Mouse (Mus musculus) intestine, postnatal 0 days (tissue): ENCODE results near the gene Tas2r134. TPM values are rescaled to one million over a fixed set of nuclear protein-coding genes. Genes with fewer than 3 reads are reported as not detected.

Experiments
- ATAC-seq: fragments of 200-750 bp; cut with Nextera tagmentation; 2 replicates; pipeline ENCODE4 v1.8.0; 2017; ENCODE audit warnings: mild to moderate bottlenecking, moderate TSS enrichment, moderate library complexity
- H3K27ac ChIP-seq: fragments of 300-500 bp; sonication (generic); 2 replicates; pipeline ENCODE4 v1.5.1; 2014; ENCODE audit warnings: mild to moderate bottlenecking, low read depth, low read length, moderate library complexity
- H3K27me3 ChIP-seq: fragments of 300-500 bp; sonication (generic); replicated peaks from 2 replicates; pipeline ENCODE4 v1.6.1; 2014; ENCODE audit warnings: low read length, mixed read lengths; ENCODE audit not compliant: control insufficient read depth, insufficient read depth
- H3K36me3 ChIP-seq: fragments of 300-500 bp; sonication (generic); 2 replicates; pipeline ENCODE4 v1.6.1; 2014; ENCODE audit warnings: mild to moderate bottlenecking, moderate library complexity; ENCODE audit not compliant: control insufficient read depth, insufficient read depth
- H3K4me1 ChIP-seq: fragments of 300-500 bp; sonication (generic); replicated peaks from 2 replicates; pipeline ENCODE4 v1.6.1; 2014; ENCODE audit warnings: antibody characterized with exemption, low read length, mixed read lengths; ENCODE audit not compliant: control insufficient read depth, insufficient read depth
- H3K4me2 ChIP-seq: fragments of 300-500 bp; sonication (generic); replicated peaks from 2 replicates; pipeline ENCODE4 v1.6.1; 2014; ENCODE audit warnings: low read depth, mild to moderate bottlenecking, moderate library complexity
- H3K4me3 ChIP-seq: fragments of 300-500 bp; sonication (generic); 2 replicates; pipeline ENCODE4 v1.5.1; 2014; ENCODE audit warnings: low read depth, low read length
- H3K9ac ChIP-seq: fragments of 300-500 bp; sonication (generic); 2 replicates; pipeline ENCODE4 v1.6.1; 2014; ENCODE audit warnings: mild to moderate bottlenecking, low read depth, low read length
- H3K9me3 ChIP-seq: fragments of 300-500 bp; sonication (generic); 2 replicates; pipeline ENCODE4 v1.6.1; 2016; ENCODE audit warnings: mixed run types; ENCODE audit not compliant: control insufficient read depth
- CTCF ChIP-seq: sonication (generic); IDR thresholded peaks from 2 replicates; pipeline ENCODE4 v1.5.1; 2016; ENCODE audit warnings: low read depth, mild to moderate bottlenecking, control low read depth, antibody characterized with exemption, moderate library complexity
- WGBS: fragments of 180-500 bp; shearing (Covaris S2); extraction: QIAGEN DNeasy Blood & Tissue Kit; methylation state at CpG from one replicate; pipeline ENCODE4 v1.1.7; 2014; 5-methylcytosine and 5-hydroxymethylcytosine counted together
- polyA plus RNA-seq: library from polyadenylated mRNA; unstranded; fragments of >200 nt; fragmentation: Nextera tagmentation; extraction: Ambion mirVana; gene quantifications from 2 replicates; pipeline ENCODE4 v1.2.1, GENCODE M21; 2015

Tas2r134 gene
- polyA plus RNA-seq, 1 experiment from 2014 or later: not detected

DNA sequence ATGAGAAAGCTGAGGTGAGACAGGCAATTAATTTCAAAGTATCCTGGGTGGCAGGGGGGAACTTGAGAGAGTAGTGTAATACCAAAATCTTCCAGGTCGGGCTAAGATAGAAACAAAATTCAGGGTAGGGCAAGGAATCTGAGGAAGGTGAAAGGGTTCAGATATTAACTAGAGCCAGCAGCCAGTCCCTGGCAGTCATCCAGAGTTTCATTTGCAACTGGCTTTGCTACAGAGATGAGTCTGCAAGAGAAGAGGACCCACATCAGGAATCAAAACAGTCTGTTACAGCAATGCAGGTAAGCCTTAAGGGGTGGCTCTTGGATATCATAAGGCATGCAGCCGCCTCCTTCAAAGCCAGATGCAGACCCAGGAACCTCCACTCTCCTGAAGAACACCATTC, 47.0 kb downstream of the Tas2r134 start:
- WGBS: 86% methylated on average over 2 of the region's 2 CpGs
- Histone ChIP-seq H3K27ac (no peak overlapping the region), H3K4me2 (no peak overlapping the region), H3K9ac (no peak overlapping the region), H3K9me3 (no peaks in the 10 kb centered on the region), H3K4me3 (no peak overlapping the region), H3K4me1 (no peaks in the 10 kb centered on the region), H3K36me3 (no peaks in the 10 kb centered on the region), H3K27me3 (no peaks in the 10 kb centered on the region)
- no peak for TF ChIP-seq CTCF
- ATAC-seq: no peak
